In genomic region chr19:47869516-47869915, GRCm38 (mm10) we compare ENCODE assay signal across 29 mouse cellular contexts. TPM values are rescaled to one million over a fixed set of nuclear protein-coding genes. Genes with fewer than 3 reads are reported as not detected.
DNase-seq lines count a peak whose midpoint lies in the region; ATAC-seq and TF ChIP-seq lines count a peak whose summit lies in the region.
"Had no signal": no experiment of that assay in that cellular context is flagged by ENCODE, and none has a peak within 500 bp of the region (broad histone marks: within the 10 kb centered on the region; RNA-seq: fewer than 3 reads in every experiment).

No protein-coding gene starts in this region.

- no peaks in the 10 kb centered on the region for H3K79me2 ChIP-seq in MEL (ENCODE audit: control insufficient read depth, insufficient read depth, low read length, poor library complexity)

- H3K36me3 ChIP-seq in MEL (ENCODE audit: control insufficient read depth in 1 of 2, insufficient read depth in 2 of 2, low read length in 2 of 2): peaks cover 0 to 4% of the 10 kb centered on the region in 2 experiments; a peak in 1 of 4 replicates
- peaks cover 3% of the 10 kb centered on the region for H3K36me3 ChIP-seq in limb, embryonic 10.5 days
- H3K36me3 ChIP-seq in stomach, embryonic 15.5 days: no peaks in the 10 kb centered on the region
- H3K36me3 ChIP-seq in neural tube, embryonic 15.5 days: no peaks in the 10 kb centered on the region
- H3K36me3 ChIP-seq: embryonic facial prominence, embryonic 13.5 days had no signal

- TF ChIP-seq POLR2A in MEL (IDR thresholded peaks at IDR 0.05; ENCODE audit: control insufficient read depth in 1 of 2, insufficient read depth in 1 of 2, low read depth in 1 of 2, low read length in 2 of 2, poor library complexity in 1 of 2): no peak

- no peak for TF ChIP-seq RAD21 in MEL (IDR thresholded peaks at IDR 0.05; ENCODE audit: low read depth, low read length)

- no peak for ATAC-seq in stomach, embryonic 15.5 days (ENCODE audit: insufficient read depth, low FRiP score, low read depth)
- no peak for ATAC-seq in neural tube, embryonic 15.5 days (ENCODE audit: low FRiP score)
- ATAC-seq: activated CD4-positive, CD25-positive, alpha-beta regulatory T cell, adult 4 months; forebrain, embryonic 14.5 days; forebrain, postnatal 0 days; hindbrain, postnatal 0 days; inflammation-experienced regulatory T-cells, adult 6 months; intestine, embryonic 16.5 days had no signal

- no peaks in the 10 kb centered on the region for H3K27me3 ChIP-seq in MEL (ENCODE audit: control insufficient read depth in 1 of 2, insufficient read depth in 2 of 2, low read length in 2 of 2)
- no peaks in the 10 kb centered on the region for H3K27me3 ChIP-seq in limb, embryonic 10.5 days (ENCODE audit: low read depth, poor library complexity, severe bottlenecking)
- no peaks in the 10 kb centered on the region for H3K27me3 ChIP-seq in stomach, embryonic 15.5 days (replicated peaks)
- H3K27me3 ChIP-seq in neural tube, embryonic 15.5 days (replicated peaks): no peaks in the 10 kb centered on the region
- H3K27me3 ChIP-seq: embryonic facial prominence, embryonic 13.5 days had no signal

- TF ChIP-seq EP300 in MEL (IDR thresholded peaks at IDR 0.05; ENCODE audit: low read depth in 1 of 2, low read length in 2 of 2): no peak

- no peak overlapping the region for H3K27ac ChIP-seq in MEL (ENCODE audit: control insufficient read depth, low read depth, low read length)
- H3K27ac ChIP-seq in limb, embryonic 10.5 days: peak overlapping the region; percentile 56; the same call in 1 of the 2 replicates
- peak overlapping the region; percentile 31; the same call in 1 of the 2 replicates for H3K27ac ChIP-seq in stomach, embryonic 15.5 days
- no peak overlapping the region for H3K27ac ChIP-seq in neural tube, embryonic 15.5 days (replicated peaks)
- H3K27ac ChIP-seq: embryonic facial prominence, embryonic 10.5 days; gastrocnemius, adult 2 months; heart, embryonic 13.5 days; hindbrain, embryonic 14.5 days; hindbrain, postnatal 0 days had no signal

- DNase-seq in 3T3-L1 (ENCODE audit: low read depth, low spot score): peak; percentile 82
- no peak for DNase-seq in MEL (ENCODE audit: low read depth, low spot score)
- no peak for DNase-seq in limb, embryonic 10.5 days (ENCODE audit: low spot score)
- DNase-seq in right cerebral cortex, postnatal 4 days: no peak
- DNase-seq in kidney, adult 9 months: no peak
- DNase-seq in layer of hippocampus, postnatal 25 days (ENCODE audit: extremely low spot score in 1 of 2, low spot score in 1 of 2): no peak
- DNase-seq: adrenal gland, adult 8-10 months; adrenal gland, postnatal 36 days; cerebellum, adult 18-20 months; cerebellum, adult 9-11 months; cerebellum, postnatal 25 days; forebrain, postnatal 0 days; gastrocnemius, adult 2 months; gastrocnemius, postnatal 14 days; heart, adult 18-20 months; heart, postnatal 14 days; heart, postnatal 4 days had no signal

- no peak for TF ChIP-seq CTCF in MEL (IDR thresholded peaks at IDR 0.05 in 2 of 3, conservative IDR thresholded peaks at IDR 0.05 in 1 of 3; ENCODE audit: control insufficient read depth in 1 of 3, insufficient read depth in 1 of 3, low read depth in 2 of 3, low read length in 3 of 3, poor library complexity in 1 of 3, severe bottlenecking in 1 of 3)

- WGBS in limb, embryonic 10.5 days: 69% methylated on average over 3 of the region's 3 CpGs
- WGBS in stomach, embryonic 15.5 days: 32% methylated on average over 3 of the region's 3 CpGs
- WGBS in neural tube, embryonic 15.5 days: 65% methylated on average over 3 of the region's 3 CpGs

- H3K4me3 ChIP-seq in MEL (ENCODE audit: control insufficient read depth in 1 of 2, insufficient read depth in 1 of 2, low read depth in 2 of 2, low read length in 2 of 2): no peak overlapping the region
- H3K4me3 ChIP-seq in limb, embryonic 10.5 days: no peak overlapping the region
- no peak overlapping the region for H3K4me3 ChIP-seq in stomach, embryonic 15.5 days (replicated peaks)
- no peak overlapping the region for H3K4me3 ChIP-seq in neural tube, embryonic 15.5 days (replicated peaks)
- H3K4me3 ChIP-seq: embryonic facial prominence, embryonic 10.5 days; embryonic facial prominence, embryonic 13.5 days; gastrocnemius, adult 2 months; heart, embryonic 13.5 days had no signal

- H3K9ac ChIP-seq in MEL (ENCODE audit: control insufficient read depth, low read depth, low read length, poor library complexity, severe bottlenecking): no peak overlapping the region
- no peak overlapping the region for H3K9ac ChIP-seq in stomach, embryonic 15.5 days
- H3K9ac ChIP-seq in neural tube, embryonic 15.5 days (replicated peaks): no peak overlapping the region
- H3K9ac ChIP-seq: embryonic facial prominence, embryonic 13.5 days; forebrain, postnatal 0 days; heart, embryonic 13.5 days; hindbrain, embryonic 14.5 days had no signal

- no peaks in the 10 kb centered on the region; a peak in 1 of 4 replicates for H3K4me1 ChIP-seq in MEL (ENCODE audit: control insufficient read depth in 1 of 2, insufficient read depth in 2 of 2, low read length in 2 of 2)
- peaks cover 27% of the 10 kb centered on the region for H3K4me1 ChIP-seq in limb, embryonic 10.5 days
- H3K4me1 ChIP-seq in stomach, embryonic 15.5 days: 0 out of 2 replicates have a peak, but pooled peaks cover 5% of the 10 kb centered on the region
- H3K4me1 ChIP-seq in neural tube, embryonic 15.5 days: peaks cover 8% of the 10 kb centered on the region

- no peaks in the 10 kb centered on the region for H3K9me3 ChIP-seq in MEL (replicated peaks; ENCODE audit: insufficient read depth, low read length)
- H3K9me3 ChIP-seq in limb, embryonic 10.5 days (replicated peaks): no peaks in the 10 kb centered on the region
- no peaks in the 10 kb centered on the region for H3K9me3 ChIP-seq in stomach, embryonic 15.5 days
- H3K9me3 ChIP-seq in neural tube, embryonic 15.5 days (replicated peaks): no peaks in the 10 kb centered on the region
- H3K9me3 ChIP-seq: embryonic facial prominence, embryonic 10.5 days; embryonic facial prominence, embryonic 13.5 days; heart, embryonic 13.5 days had no signal

- no peak overlapping the region for H3K4me2 ChIP-seq in stomach, embryonic 15.5 days
- H3K4me2 ChIP-seq in neural tube, embryonic 15.5 days: no peak overlapping the region
- H3K4me2 ChIP-seq: embryonic facial prominence, embryonic 13.5 days; heart, embryonic 13.5 days; hindbrain, embryonic 14.5 days had no signal

TF ChIP-seq in MEL, 35 proteins besides CTCF, POLR2A, EP300 and RAD21:
- TF ChIP-seq UBTF (IDR thresholded peaks at IDR 0.05; ENCODE audit: borderline replicate concordance, insufficient read depth, low read depth, low read length): no peak
- 0 out of 2 replicates have a peak, but pooled peaks have one; percentile 18 for TF ChIP-seq ETS1 (IDR thresholded peaks at IDR 0.05; ENCODE audit: low read depth, low read length)

RNA-seq across cellular contexts. Expression of gene Gsto2, which starts 4.2 kb away (rescaled TPM):
- not detected in 2 replicates for total RNA-seq in MEL (2012; rRNA removed)
- polyA plus RNA-seq in MEL (2012; ENCODE audit: insufficient read depth in 1 of 2, insufficient read length in 2 of 2, low read depth in 1 of 2, low replicate concordance in 2 of 2, missing spikeins in 1 of 2): under 1 TPM in 1 of 2 experiments, not detected in 1; 0.14 TPM
- polyA plus RNA-seq in limb, embryonic 10.5 days (2016; fragmentation: Nextera tagmentation; extraction: Ambion mirVana): 0.59 and 1.0 TPM in 2 replicates
- 1.2 and 1.3 TPM in 2 replicates for polyA plus RNA-seq in stomach, embryonic 15.5 days (2015; fragmentation: Nextera tagmentation; extraction: Ambion mirVana)
- total RNA-seq in layer of hippocampus, postnatal 25 days (2021): 1 to 10 TPM; 2.2 to 2.4 TPM
- polyA plus RNA-seq in neural tube, embryonic 15.5 days (2015; fragmentation: Nextera tagmentation; extraction: Ambion mirVana): 1.4 and 1.8 TPM in 2 replicates
- total RNA-seq: common myeloid progenitor, adult 5-6 weeks had no signal

RNA-seq across cellular contexts. Expression of gene Gsto1, which starts 14.7 kb away (rescaled TPM):
- total RNA-seq in MEL (2012; rRNA removed): 114 and 143 TPM in 2 replicates
- polyA plus RNA-seq in MEL (2012; ENCODE audit: insufficient read depth in 1 of 2, insufficient read length in 2 of 2, low read depth in 1 of 2, low replicate concordance in 2 of 2, missing spikeins in 1 of 2): 100 to 1,000 TPM; 190 to 461 TPM
- polyA plus RNA-seq in limb, embryonic 10.5 days (2016; fragmentation: Nextera tagmentation; extraction: Ambion mirVana): 241 and 258 TPM in 2 replicates
- polyA plus RNA-seq in stomach, embryonic 15.5 days (2015; fragmentation: Nextera tagmentation; extraction: Ambion mirVana): 745 and 1,161 TPM in 2 replicates
- 10 to 100 TPM; 55.2 to 63.5 TPM for total RNA-seq in layer of hippocampus, postnatal 25 days (2021)
- polyA plus RNA-seq in neural tube, embryonic 15.5 days (2015; fragmentation: Nextera tagmentation; extraction: Ambion mirVana): 156 and 169 TPM in 2 replicates

RNA-seq across cellular contexts. Expression of gene Cfap43, which starts 49.6 kb away (rescaled TPM):
- total RNA-seq in MEL (2012; rRNA removed): 0.12 TPM in 1 of 2 replicates, not detected in the other
- polyA plus RNA-seq in MEL (2012; ENCODE audit: insufficient read depth in 1 of 2, insufficient read length in 2 of 2, low read depth in 1 of 2, low replicate concordance in 2 of 2, missing spikeins in 1 of 2): under 1 TPM in 1 of 2 experiments, not detected in 1; 0.10 TPM
- 0.05 and 0.09 TPM in 2 replicates for polyA plus RNA-seq in limb, embryonic 10.5 days (2016; fragmentation: Nextera tagmentation; extraction: Ambion mirVana)
- polyA plus RNA-seq in stomach, embryonic 15.5 days (2015; fragmentation: Nextera tagmentation; extraction: Ambion mirVana): 0.39 and 0.62 TPM in 2 replicates
- total RNA-seq in layer of hippocampus, postnatal 25 days (2021): 1 to 10 TPM in 1 of 2 experiments, under 1 TPM in 1; 0.74 to 1.3 TPM
- polyA plus RNA-seq in neural tube, embryonic 15.5 days (2015; fragmentation: Nextera tagmentation; extraction: Ambion mirVana): 0.51 and 0.98 TPM in 2 replicates
- total RNA-seq: adrenal gland, adult 8-10 months; adrenal gland, postnatal 36 days; common myeloid progenitor, adult 5-6 weeks; gastrocnemius, postnatal 14 days; heart, postnatal 4 days had no signal

RNA-seq across cellular contexts. Expression of gene Itprip, which starts 49.6 kb away (rescaled TPM):
- 25.4 and 26.9 TPM in 2 replicates for total RNA-seq in MEL (2012; rRNA removed)
- 10 to 100 TPM in 1 of 2 experiments, not detected in 1; 26.3 TPM for polyA plus RNA-seq in MEL (2012; ENCODE audit: insufficient read depth in 1 of 2, insufficient read length in 2 of 2, low read depth in 1 of 2, low replicate concordance in 2 of 2, missing spikeins in 1 of 2)
- 19.0 and 27.5 TPM in 2 replicates for polyA plus RNA-seq in limb, embryonic 10.5 days (2016; fragmentation: Nextera tagmentation; extraction: Ambion mirVana)
- polyA plus RNA-seq in stomach, embryonic 15.5 days (2015; fragmentation: Nextera tagmentation; extraction: Ambion mirVana): 11.0 and 12.6 TPM in 2 replicates
- 1 to 10 TPM; 1.0 to 1.2 TPM for total RNA-seq in layer of hippocampus, postnatal 25 days (2021)
- polyA plus RNA-seq in neural tube, embryonic 15.5 days (2015; fragmentation: Nextera tagmentation; extraction: Ambion mirVana): 3.6 and 7.8 TPM in 2 replicates

Comparison
In these comparisons a context has a peak if more than half of its experiments do, and no peak if none do; other contexts are left out.
1. H3K27ac ChIP-seq: peak in limb, embryonic 10.5 days (single experiment) and stomach, embryonic 15.5 days (single experiment); none in MEL (single experiment) and neural tube, embryonic 15.5 days (single experiment).